Mouse (Mus musculus) MEL (cell line): ENCODE measurements around the gene Trmt5.

ENCODE experiments used
- BHLHE40 ChIP-seq: IDR thresholded peaks from 2 replicates; pipeline ENCODE4 v1.6.1; 2012; ENCODE audit warnings: low read depth, mild to moderate bottlenecking, inconsistent platforms, low read length, improper control_type of control experiment, borderline replicate concordance
- CTCF ChIP-seq, 3 experiments: IDR thresholded peaks in 2 of 3; conservative IDR thresholded peaks in 1 of 3; 2 replicates each; pipeline ENCODE4 v1.5.1; 2011 to 2012; ENCODE audit warnings: low read length in 3 of 3, low read depth in 2 of 3, mild to moderate bottlenecking in 2 of 3, improper control_type of control experiment in 1 of 3, inconsistent platforms in 1 of 3, mixed read lengths in 1 of 3, moderate library complexity in 1 of 3; ENCODE audit not compliant: control insufficient read depth in 1 of 3, insufficient read depth in 1 of 3, poor library complexity in 1 of 3, severe bottlenecking in 1 of 3
- GATA1 ChIP-seq: IDR thresholded peaks from 2 replicates; pipeline ENCODE4 v1.6.1; 2011; ENCODE audit warnings: low read depth, low read length, improper control_type of control experiment
- JUND ChIP-seq: IDR thresholded peaks from 2 replicates; pipeline ENCODE4 v1.6.1; 2011; ENCODE audit warnings: low read depth, mild to moderate bottlenecking, improper control_type of control experiment, low read length
- MAX ChIP-seq: IDR thresholded peaks from 2 replicates; pipeline ENCODE4 v1.6.1; 2011; ENCODE audit warnings: low read length, improper control_type of control experiment
- MAZ ChIP-seq: IDR thresholded peaks from 2 replicates; pipeline ENCODE4 v1.6.1; 2012; ENCODE audit warnings: low read depth, mild to moderate bottlenecking, inconsistent platforms, low read length, improper control_type of control experiment
- MXI1 ChIP-seq: IDR thresholded peaks from 2 replicates; pipeline ENCODE4 v1.6.1; 2011; ENCODE audit warnings: mild to moderate bottlenecking, low read depth, low read length, improper control_type of control experiment
- MYC ChIP-seq: IDR thresholded peaks from 2 replicates; pipeline ENCODE4 v1.6.1; 2011; ENCODE audit warnings: low read depth, mild to moderate bottlenecking, low read length, improper control_type of control experiment, moderate library complexity
- NRF1 ChIP-seq: IDR thresholded peaks from 2 replicates; pipeline ENCODE4 v1.6.1; 2014; ENCODE audit warnings: low read depth, mild to moderate bottlenecking, inconsistent platforms, low read length, improper control_type of control experiment, moderate library complexity; ENCODE audit not compliant: poor library complexity, insufficient read depth, severe bottlenecking
- POLR2A ChIP-seq, 2 experiments: IDR thresholded peaks; 2 replicates each; pipeline ENCODE4 v1.6.1; 2011 to 2012; ENCODE audit warnings: low read length in 2 of 2, mild to moderate bottlenecking in 2 of 2, control low read depth in 1 of 2, improper control_type of control experiment in 1 of 2, low read depth in 1 of 2, moderate library complexity in 1 of 2; ENCODE audit not compliant: control insufficient read depth in 1 of 2, insufficient read depth in 1 of 2, poor library complexity in 1 of 2
- RAD21 ChIP-seq: IDR thresholded peaks from 2 replicates; pipeline ENCODE4 v1.6.1; 2011; ENCODE audit warnings: mild to moderate bottlenecking, low read depth, low read length, improper control_type of control experiment
- SIN3A ChIP-seq: IDR thresholded peaks from 2 replicates; pipeline ENCODE4 v1.6.1; 2012; ENCODE audit warnings: low read length, improper control_type of control experiment, inconsistent platforms
- ZC3H11A ChIP-seq: IDR thresholded peaks from 2 replicates; pipeline ENCODE4 v1.6.1; 2012; ENCODE audit warnings: low read depth, mild to moderate bottlenecking, inconsistent platforms, low read length, improper control_type of control experiment
- ZKSCAN1 ChIP-seq: IDR thresholded peaks from 2 replicates; pipeline ENCODE4 v1.6.1; 2012; ENCODE audit warnings: low read depth, mild to moderate bottlenecking, inconsistent platforms, low read length, improper control_type of control experiment, moderate library complexity

- TF ChIP-seq MAX (no peak), CTCF (IDR thresholded peaks at IDR 0.05 in 2 of 3, conservative IDR thresholded peaks at IDR 0.05 in 1 of 3; ENCODE audit: control insufficient read depth in 1 of 3, insufficient read depth in 1 of 3, low read depth in 2 of 3, low read length in 3 of 3, poor library complexity in 1 of 3, severe bottlenecking in 1 of 3) (no peak), BHLHE40 (no peak), POLR2A (IDR thresholded peaks at IDR 0.05; ENCODE audit: control insufficient read depth in 1 of 2, insufficient read depth in 1 of 2, low read depth in 1 of 2, low read length in 2 of 2, poor library complexity in 1 of 2) (no peak), MYC (no peak), GATA1 (no peak), NRF1 (no peak), MAZ (no peak), JUND (no peak), ZKSCAN1 (no peak), ZC3H11A (no peak), SIN3A (no peak), MXI1 (no peak), RAD21 (no peak)
These were observed 44.5 kb downstream of the Trmt5 start for GRCm38 (mm10) chr12:73241960-73242359.
